Mouse (Mus musculus) thymus, postnatal 36 days (tissue): ENCODE data around the gene Bak1.

Experiments
- DNase-seq, 2 experiments: peaks; one replicate each; pipeline ENCODE4 v3.0.0; 2022; ENCODE audit warnings: mixed read lengths in 2 of 2

The Bak1 gene

GRCm38 (mm10) chr17:27048445-27049239, 19.8 kb upstream of the Bak1 start:
- DNase-seq: no peak

- DNase-seq: no peak
Observed at GRCm38 (mm10) chr17:27047762-27048444, 19.1 kb upstream of the Bak1 start.

GRCm38 (mm10) chr17:27045164-27045563, 16.4 kb upstream of the Bak1 start:
- no peak for DNase-seq

GRCm38 (mm10) chr17:27042840-27043239, 14.0 kb upstream of the Bak1 start:
- DNase-seq: no peak

- DNase-seq: no peak
Observed at GRCm38 (mm10) chr17:27041787-27042055, 12.9 kb upstream of the Bak1 start.

- no peak for DNase-seq
Observed at GRCm38 (mm10) chr17:27041046-27041786, 12.4 kb upstream of the Bak1 start.

GRCm38 (mm10) chr17:27040304-27041045, 11.7 kb upstream of the Bak1 start:
- DNase-seq: peak; percentile 49 to 56

GRCm38 (mm10) chr17:27039432-27040102, 10.8 kb upstream of the Bak1 start:
- no peak for DNase-seq

- no peak for DNase-seq
Observed at GRCm38 (mm10) chr17:27038335-27039050, 9.7 kb upstream of the Bak1 start.

GRCm38 (mm10) chr17:27036465-27036864, 7.7 kb upstream of the Bak1 start:
- DNase-seq: no peak

- DNase-seq: peak; percentile 72 to 81
Observed at GRCm38 (mm10) chr17:27032869-27033268, 4.1 kb upstream of the Bak1 start.

- no peak for DNase-seq
Observed at GRCm38 (mm10) chr17:27032328-27032727, 3.5 kb upstream of the Bak1 start.

GRCm38 (mm10) chr17:27030896-27031295, 2.1 kb upstream of the Bak1 start:
- DNase-seq: no peak

GRCm38 (mm10) chr17:27029431-27029830, 622 bp upstream of the Bak1 start:
- DNase-seq: peak in 1 of 2 experiments; percentile 32

GRCm38 (mm10) chr17:27028284-27028795, 469 bp downstream of the Bak1 start:
- DNase-seq: peak; percentile 87 to 90

GRCm38 (mm10) chr17:27027460-27028283, 1.1 kb downstream of the Bak1 start:
- peak; percentile 62 to 74 for DNase-seq

- DNase-seq: no peak
Observed at GRCm38 (mm10) chr17:27025951-27026350, 2.9 kb downstream of the Bak1 start.

- DNase-seq: no peak
Observed at GRCm38 (mm10) chr17:27025326-27025902, 3.4 kb downstream of the Bak1 start.

GRCm38 (mm10) chr17:27023342-27023741, 5.5 kb downstream of the Bak1 start:
- DNase-seq: no peak

GRCm38 (mm10) chr17:27021736-27022135, 7.1 kb downstream of the Bak1 start:
- no peak for DNase-seq
